Mouse (Mus musculus) small intestine, adult 2 months (tissue): ENCODE results near the gene Fto. TPM values are rescaled to one million over a fixed set of nuclear protein-coding genes. Genes with fewer than 3 reads are reported as not detected.

Source experiments
- H3K27ac ChIP-seq: fragments of 200-500 bp; 2 replicates; pipeline ENCODE4 v1.5.1; 2012; ENCODE audit warnings: low read depth, low read length, control low read depth, inconsistent platforms; ENCODE audit not compliant: insufficient read depth
- H3K27me3 ChIP-seq: fragments of 200-500 bp; 2 replicates; pipeline ENCODE4 v1.6.1; 2012; ENCODE audit warnings: mild to moderate bottlenecking, moderate library complexity, low read length, inconsistent platforms; ENCODE audit not compliant: control insufficient read depth, insufficient read depth
- H3K36me3 ChIP-seq: fragments of 200-500 bp; 2 replicates; pipeline ENCODE4 v1.6.1; 2012; ENCODE audit warnings: mild to moderate bottlenecking, low read length, control low read depth, inconsistent platforms; ENCODE audit not compliant: control insufficient read depth, insufficient read depth
- H3K4me1 ChIP-seq: fragments of 200-500 bp; 2 replicates; pipeline ENCODE4 v1.6.1; 2012; ENCODE audit warnings: low read length, inconsistent platforms, mixed read lengths; ENCODE audit not compliant: control insufficient read depth, insufficient read depth, insufficient read length
- H3K4me3 ChIP-seq: fragments of 200-500 bp; 2 replicates; pipeline ENCODE4 v1.5.1; 2012; ENCODE audit warnings: low read depth, mild to moderate bottlenecking, control low read depth, inconsistent platforms, low read length, moderate library complexity
- CTCF ChIP-seq: fragments of 200-500 bp; IDR thresholded peaks from 2 replicates; pipeline ENCODE4 v1.5.1; 2012; ENCODE audit warnings: low read depth, mild to moderate bottlenecking, control low read depth, inconsistent platforms, low read length, moderate library complexity, mixed read lengths; ENCODE audit not compliant: insufficient replicate concordance, insufficient read length; ENCODE audit errors: extremely low read depth
- POLR2A ChIP-seq: fragments of 200-500 bp; IDR thresholded peaks from 2 replicates; pipeline ENCODE4 v1.6.1; 2012; ENCODE audit warnings: low read depth, mild to moderate bottlenecking, control low read depth, inconsistent platforms, low read length, moderate library complexity
- WGBS: fragments of 180-500 bp; shearing (Covaris S2); methylation state at CpG from one replicate; pipeline ENCODE4 v1.1.7; 2018; 5-methylcytosine and 5-hydroxymethylcytosine counted together
- polyA plus RNA-seq: library from polyadenylated mRNA; depleted of rRNA; stranded (reverse); fragments of >200 nt; gene quantifications from 2 replicates; pipeline ENCODE4 v1.2.3, GENCODE M21; 2012

The Fto gene
- polyA plus RNA-seq, 1 experiment = 7.3 TPM

- WGBS = 57% methylated on average over 16 of the region's 16 CpGs
- Histone ChIP-seq H3K36me3 (no peaks in the 10 kb centered on the region), H3K4me1 (no peaks in the 10 kb centered on the region; the same call in 1 of the 2 replicates), H3K27me3 (no peaks in the 10 kb centered on the region), H3K27ac (no peak overlapping the region), H3K4me3 (no peak overlapping the region)
- TF ChIP-seq CTCF (no peak), POLR2A (no peak)
These were observed 317.2 kb downstream of the Fto start for GRCm38 (mm10) chr8:91630320-91631033.

DNA sequence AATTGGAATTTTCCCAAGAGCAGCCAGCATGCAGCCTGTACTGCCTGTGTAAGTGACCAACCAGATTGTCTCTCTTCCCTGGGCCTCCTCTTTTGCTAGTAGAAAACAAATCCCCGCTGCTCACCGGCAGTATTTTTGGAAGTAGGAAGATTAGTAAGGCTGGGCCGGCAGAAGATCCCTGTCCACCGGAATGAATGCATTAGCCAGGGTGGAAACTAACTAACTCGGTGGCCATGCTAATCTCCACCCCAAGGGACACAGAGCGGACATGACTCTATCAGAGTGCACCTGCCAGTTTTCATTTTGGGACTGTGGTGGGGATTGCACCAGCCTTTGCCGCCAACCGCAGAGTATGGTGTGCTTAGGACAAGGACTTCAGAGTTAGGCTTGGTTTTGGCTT, 319.1 kb downstream of the Fto start:
- no peaks in the 10 kb centered on the region for H3K36me3 ChIP-seq
- TF ChIP-seq POLR2A (no peak), CTCF (no peak)
- H3K27ac ChIP-seq = no peak overlapping the region
- WGBS = 88% methylated on average over 8 of the region's 8 CpGs
- H3K4me3 ChIP-seq = no peak overlapping the region
- no peaks in the 10 kb centered on the region; the same call in 1 of the 2 replicates for H3K4me1 ChIP-seq
- no peaks in the 10 kb centered on the region for H3K27me3 ChIP-seq

- Histone ChIP-seq H3K27me3 (no peaks in the 10 kb centered on the region), H3K4me3 (no peak overlapping the region), H3K27ac (no peak overlapping the region), H3K36me3 (no peaks in the 10 kb centered on the region), H3K4me1 (no peaks in the 10 kb centered on the region)
- 95% methylated on average over 4 of the region's 4 CpGs for WGBS
- TF ChIP-seq CTCF = no peak
- no peak for TF ChIP-seq POLR2A
These were observed 322.1 kb downstream of the Fto start for GRCm38 (mm10) chr8:91635406-91635805.

DNA sequence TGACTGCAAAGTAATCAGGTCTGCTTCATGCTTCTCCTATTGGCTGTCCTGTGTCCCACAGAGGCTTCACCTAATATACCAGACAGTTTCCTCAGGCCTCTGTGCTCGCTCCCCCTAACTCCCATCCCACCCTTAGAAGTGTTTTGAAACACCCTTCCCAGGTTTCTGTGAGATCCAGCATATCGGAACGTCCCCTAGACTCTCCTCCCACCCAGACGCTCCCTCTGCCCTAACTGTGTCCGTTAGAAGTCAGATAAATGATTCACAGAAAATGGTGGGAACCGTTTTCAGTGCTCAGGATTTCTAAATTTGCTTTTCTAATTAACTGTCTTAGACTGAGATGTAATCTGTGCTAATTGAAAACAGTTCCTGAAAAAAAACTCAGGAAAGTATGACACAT, 323.6 kb downstream of the Fto start:
- H3K4me3 ChIP-seq = no peak overlapping the region
- no peaks in the 10 kb centered on the region for H3K27me3 ChIP-seq
- H3K36me3 ChIP-seq = no peaks in the 10 kb centered on the region
- WGBS = 87% methylated on average over 6 of the region's 6 CpGs
- no peak for TF ChIP-seq CTCF
- TF ChIP-seq POLR2A = no peak
- no peak overlapping the region for H3K27ac ChIP-seq
- H3K4me1 ChIP-seq = no peaks in the 10 kb centered on the region

DNA sequence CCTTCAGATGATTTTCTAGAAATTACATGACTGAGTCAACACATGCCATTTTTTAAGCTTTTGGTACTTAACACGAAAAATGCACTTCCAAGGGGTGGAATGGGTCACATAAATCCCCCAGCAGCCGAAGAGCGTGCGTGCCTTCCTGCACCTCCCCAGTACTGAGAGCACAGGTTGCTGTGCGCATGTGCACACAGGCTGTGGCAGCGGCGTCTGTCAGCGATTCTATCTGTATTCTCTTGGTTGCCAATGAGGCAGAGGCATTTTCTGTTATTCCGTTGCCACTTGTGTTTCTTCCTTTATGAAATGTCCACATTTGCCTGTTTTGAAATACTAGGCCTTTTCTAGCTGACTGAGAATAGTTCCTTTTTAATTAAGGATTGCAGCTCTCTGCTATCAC, 324.4 kb downstream of the Fto start:
- TF ChIP-seq POLR2A (no peak), CTCF (no peak)

DNA sequence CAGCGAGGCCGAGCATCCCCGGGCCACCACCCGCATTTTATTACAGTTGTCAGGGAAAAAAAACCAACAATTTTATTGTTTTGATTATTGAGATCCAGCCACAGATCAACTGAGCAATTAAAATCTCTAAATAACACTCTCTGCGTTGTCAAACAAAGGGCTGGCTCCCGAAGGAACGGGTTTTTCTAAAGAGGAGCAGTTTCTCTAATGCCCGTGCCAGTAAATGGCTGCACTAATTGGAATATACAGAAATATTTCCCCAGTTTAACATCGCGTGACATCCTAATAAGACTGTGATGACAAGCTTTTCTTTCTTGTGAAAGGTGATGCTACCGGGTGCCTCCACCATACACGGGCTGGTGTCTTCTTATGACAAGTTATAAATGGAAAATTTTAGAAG, 324.9 kb downstream of the Fto start:
- Histone ChIP-seq H3K27ac (no peak overlapping the region), H3K36me3 (no peaks in the 10 kb centered on the region), H3K4me3 (no peak overlapping the region), H3K27me3 (no peaks in the 10 kb centered on the region), H3K4me1 (no peaks in the 10 kb centered on the region)
- no peak for TF ChIP-seq POLR2A
- TF ChIP-seq CTCF = no peak
- WGBS = 80% methylated on average over 12 of the region's 12 CpGs

More for the DNA sequence above, 324.4 kb downstream of the Fto start:
- H3K36me3 ChIP-seq = no peaks in the 10 kb centered on the region
- no peak overlapping the region for H3K4me3 ChIP-seq
- no peaks in the 10 kb centered on the region for H3K4me1 ChIP-seq
- 90% methylated on average over 9 of the region's 9 CpGs for WGBS
- H3K27me3 ChIP-seq = no peaks in the 10 kb centered on the region
- no peak overlapping the region for H3K27ac ChIP-seq

DNA sequence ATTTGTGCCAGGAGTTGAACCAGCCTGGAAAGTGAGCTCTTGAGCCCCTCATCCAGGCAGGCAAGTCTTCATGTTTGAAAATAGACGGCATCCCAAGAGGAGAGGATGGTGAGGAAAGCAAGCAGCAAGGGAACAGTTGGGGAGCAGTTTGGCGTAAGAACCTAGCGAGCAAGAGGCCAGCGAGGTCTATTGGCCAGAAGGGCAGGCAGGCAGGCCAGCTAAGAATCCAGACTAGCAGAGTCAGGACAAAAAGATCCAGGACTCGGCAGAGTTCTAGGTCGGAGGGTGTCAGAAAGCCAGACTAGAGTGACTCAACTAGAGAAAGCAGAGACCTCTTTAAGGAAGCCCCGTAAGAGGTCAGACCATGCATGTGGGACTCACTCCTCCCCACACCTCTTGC, 327.1 kb downstream of the Fto start:
- Histone ChIP-seq H3K27ac (no peak overlapping the region), H3K36me3 (no peaks in the 10 kb centered on the region), H3K27me3 (no peaks in the 10 kb centered on the region), H3K4me3 (no peak overlapping the region), H3K4me1 (no peaks in the 10 kb centered on the region)
- 79% methylated on average over 7 of the region's 7 CpGs for WGBS
- TF ChIP-seq POLR2A (no peak), CTCF (no peak)
